Mouse (Mus musculus): ENCODE results near the gene Ikzf1.

DNA sequence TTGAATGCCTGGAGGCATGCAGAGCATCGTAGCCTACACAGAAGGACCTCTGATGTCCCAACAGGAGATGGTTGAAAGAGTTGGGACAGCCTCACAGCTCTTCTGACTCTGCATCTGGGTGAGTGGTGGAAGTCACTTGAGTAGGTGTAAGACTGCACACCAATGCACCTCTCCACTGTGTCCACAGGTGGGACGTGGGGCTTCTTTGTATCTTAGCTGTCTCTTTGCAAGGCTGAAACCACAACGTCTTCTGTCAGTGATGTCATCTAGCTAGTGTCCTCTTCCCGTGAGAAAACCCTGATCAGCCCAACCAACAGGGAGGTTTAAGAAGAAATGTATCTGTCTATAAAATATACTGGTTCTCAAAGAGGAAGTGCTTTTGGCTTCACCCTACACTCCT is 52.1 kb downstream of the Ikzf1 start:
- TF ChIP-seq MAFK (IDR thresholded peaks at IDR 0.05; ENCODE audit: insufficient read depth, low read depth, low read length) (no peak), ZC3H11A (IDR thresholded peaks at IDR 0.05; ENCODE audit: borderline replicate concordance, low read depth, low read length) (no peak), HCFC1 (IDR thresholded peaks at IDR 0.05; ENCODE audit: borderline replicate concordance, insufficient read depth, low read length) (no peak)

All from ES-E14 (cell line).